Mouse (Mus musculus) kidney, adult 11 months (tissue): ENCODE data around the gene Bin2.
A peak's percentile ranks its signal among the peaks of the same experiment; 100 is the strongest.
"Not testable (repeated sequence)": the region's sequence is repeated elsewhere in the genome, so short reads cannot be mapped to it uniquely, and the experiment has no call there.

ENCODE experiments used
- DNase-seq: peaks from one replicate; pipeline ENCODE4 v3.0.0; 2022

The Bin2 gene

DNA sequence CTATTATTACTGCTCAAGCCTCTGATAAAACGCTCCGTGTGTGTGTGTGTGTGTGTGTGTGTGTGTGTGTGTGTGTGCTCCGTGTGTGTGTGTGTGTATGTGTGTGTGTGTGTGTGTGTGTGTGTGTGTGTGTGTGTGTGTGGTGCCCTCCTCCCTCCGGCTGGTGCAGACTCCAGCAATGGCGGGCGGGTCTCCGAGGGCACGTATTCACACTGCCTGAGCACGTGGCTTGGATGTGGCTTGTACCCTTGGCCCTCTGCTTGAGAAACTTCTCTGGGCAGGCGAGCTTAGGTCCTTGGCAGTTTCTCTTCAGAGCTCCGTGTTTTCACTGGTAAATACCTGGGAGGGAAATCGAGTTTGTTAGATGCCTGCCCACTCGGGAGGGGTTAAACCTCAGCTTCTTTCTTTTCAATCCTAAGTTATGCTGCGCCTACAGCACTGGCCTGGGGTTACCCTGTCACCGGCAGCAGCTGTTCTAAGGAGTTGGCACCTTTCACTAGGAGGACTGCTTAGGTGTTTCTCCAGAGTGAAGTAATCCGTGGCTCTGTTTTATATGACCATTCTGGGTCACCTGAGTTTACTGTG is 28.0 kb downstream of the Bin2 start:
- DNase-seq: no peak

DNA sequence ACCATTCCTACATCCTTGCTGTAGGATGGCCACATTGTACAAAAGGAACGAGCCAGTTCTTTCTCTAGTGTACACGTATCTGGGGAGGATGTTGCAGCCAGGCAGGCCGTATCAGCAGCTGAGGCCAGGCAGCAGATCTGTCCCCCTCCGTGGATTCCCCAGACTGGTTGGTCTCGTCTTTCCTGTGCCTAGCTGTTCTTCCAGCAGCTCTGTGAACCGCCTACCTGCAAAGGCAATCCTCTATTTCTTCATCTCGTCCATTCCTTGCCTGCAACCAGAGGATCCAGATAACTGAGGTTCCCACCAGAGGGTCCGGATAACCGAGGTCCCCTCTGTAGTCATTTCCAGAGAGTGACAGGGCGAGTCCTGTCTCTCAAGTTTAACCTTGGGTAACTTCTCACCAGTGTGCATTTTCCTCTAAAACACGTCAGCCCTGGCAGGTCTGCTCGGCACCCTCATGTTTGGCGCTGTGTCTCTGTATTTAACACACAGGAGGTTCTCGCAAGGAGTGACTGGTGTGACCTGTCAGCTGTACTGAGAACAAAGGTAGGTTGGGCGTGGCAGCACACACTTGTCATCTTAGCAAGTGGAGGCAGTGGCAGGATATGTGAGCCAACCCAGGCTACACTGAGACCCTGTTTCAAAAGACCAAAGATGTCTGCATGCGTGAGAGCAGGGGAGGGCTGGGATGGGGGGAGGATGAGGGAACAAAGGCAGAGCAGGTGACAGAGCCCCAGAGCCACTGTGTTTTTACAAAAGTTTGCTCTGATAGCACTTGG is 29.2 kb downstream of the Bin2 start:
- DNase-seq: no peak

DNA sequence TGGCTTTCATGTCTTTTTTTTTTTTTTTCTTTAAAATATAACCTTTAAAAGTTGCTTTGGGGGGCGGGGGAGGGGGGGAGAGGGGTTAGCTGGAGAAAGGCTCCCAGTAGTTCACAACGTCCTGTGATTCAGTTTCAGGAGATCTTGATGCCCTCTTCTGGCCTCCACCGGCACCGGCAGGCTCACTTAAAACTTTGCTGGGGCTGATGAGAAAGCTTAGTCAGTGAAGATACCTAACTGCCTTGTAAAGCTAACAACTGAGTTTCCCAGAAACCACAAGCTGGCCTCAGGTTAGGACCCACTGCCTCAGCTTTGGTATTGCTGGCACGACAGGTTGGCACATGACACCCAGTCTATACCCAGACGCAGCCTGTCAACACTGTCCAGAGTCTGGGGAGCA is 31.7 kb downstream of the Bin2 start:
- peak; percentile 68 for DNase-seq

DNA sequence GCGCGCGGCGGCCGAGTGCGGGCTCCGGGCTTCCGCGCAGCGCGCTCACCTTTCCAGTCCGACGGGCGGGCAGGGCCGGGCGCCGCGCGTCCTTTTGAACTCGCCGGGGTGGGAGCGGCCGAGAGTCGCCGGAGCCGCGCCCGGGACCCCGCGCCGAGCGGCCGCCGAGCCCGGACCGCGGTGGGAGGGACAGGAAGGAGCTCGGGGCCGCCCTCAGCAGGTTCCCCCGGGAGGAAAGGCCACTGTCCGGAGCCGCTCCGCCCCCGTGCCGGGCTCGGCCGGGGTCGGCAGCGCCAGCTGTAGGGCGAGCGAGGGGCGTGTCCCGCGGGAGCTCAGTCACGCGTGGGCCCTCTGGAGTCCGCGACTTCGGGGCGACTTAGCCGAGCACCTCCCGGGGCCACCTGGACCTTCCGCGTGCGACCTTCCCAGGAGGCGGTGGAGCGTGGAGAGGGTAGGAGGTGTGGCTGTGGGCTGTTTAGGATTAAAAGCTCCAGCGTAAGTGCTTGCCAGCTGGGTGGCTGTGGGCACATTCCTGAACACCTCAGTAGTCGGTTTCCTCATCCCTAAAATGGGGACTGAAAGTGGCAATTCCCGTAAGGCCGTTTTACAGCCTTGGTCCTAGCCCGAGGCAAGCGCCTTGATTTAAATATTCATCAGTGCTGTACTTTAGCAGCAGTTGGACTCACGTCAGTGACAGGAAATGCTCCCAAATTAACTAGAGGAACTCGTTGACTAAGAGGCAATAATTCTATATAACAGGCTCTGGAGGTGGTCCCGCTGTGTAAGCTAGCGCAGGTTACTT is 32.5 kb downstream of the Bin2 start, which contains the start of gene Smagp:
Smagp (minus strand) TSS at position 241 of the 802 bp plus-strand sequence.
- DNase-seq: peak; percentile 92

DNA sequence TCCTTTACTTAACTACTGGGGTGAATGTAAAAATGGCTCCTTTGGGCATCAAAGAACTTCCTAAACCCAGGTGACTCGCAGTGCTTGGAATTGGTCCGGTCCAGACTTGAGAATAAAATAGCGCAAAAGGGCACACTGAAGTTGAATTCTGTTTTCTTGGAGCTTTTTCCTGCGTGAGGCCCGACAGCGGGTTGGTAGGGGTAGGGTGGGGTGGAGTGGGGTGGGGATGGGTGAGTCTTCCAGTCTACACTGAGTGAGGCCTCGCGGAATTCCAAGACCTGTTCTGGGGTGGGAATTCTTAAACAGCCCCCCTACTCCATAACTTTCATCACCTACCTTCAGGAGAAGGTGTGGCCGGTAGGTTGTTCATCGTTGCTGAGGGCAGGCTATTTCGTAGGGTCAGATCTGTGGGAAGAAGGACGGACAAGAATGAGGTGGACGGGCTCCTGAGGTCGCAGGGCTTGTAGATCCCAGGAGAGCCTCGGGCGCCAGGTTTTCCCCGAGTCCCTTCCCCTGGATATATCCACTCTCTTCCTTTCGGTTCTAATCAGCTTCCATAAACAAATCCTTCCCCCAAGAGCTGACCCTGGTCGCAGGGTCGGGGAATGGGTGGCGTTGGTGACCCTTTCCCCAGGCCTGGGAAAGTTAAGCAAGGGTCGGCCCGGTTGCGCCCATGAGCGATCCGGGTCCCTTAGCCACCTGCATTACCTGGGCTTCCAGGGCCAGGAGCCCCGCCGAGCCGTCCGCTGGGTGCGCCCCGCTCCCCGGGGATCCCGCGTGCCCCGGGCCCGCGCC is 33.3 kb downstream of the Bin2 start:
- DNase-seq: no peak

DNA sequence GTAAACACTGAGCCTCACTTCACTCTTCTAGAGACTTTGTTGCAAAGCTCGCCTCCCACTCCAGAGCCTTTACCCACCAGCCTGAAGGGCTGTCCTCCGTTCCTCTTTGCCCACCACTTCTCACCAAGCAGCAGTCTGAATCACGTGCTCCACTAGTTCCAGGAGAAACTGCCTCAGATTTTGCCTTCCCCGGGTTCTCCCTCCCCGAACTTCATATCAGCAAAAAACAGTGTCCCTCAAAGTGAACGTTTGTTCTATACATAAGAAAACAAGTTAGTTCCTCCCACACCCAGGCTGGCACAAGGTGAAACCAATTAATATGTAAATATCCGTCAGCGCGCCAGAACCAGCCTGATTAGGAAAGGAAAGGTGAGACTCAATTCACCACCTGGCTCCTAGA is 34.1 kb downstream of the Bin2 start:
- DNase-seq: no peak

DNA sequence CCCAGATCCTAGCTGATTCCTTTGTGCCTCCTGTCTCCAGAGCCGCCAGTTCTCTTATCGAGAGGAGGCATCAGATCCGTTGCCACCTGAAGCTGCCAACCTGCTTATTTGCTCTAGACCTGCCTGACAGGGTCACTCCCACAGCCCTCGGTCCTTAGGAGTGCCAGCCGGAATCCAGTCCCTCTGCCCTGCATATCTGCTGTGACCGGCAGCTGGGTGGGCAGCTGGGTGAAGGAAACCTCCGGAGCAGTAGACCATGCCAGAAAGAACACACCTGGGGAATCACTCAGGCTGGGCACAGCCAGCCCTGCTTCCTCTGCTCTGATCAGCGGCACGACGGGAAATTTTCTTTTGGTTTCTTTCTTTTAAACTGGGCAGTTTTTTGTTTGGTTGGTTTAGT is 36.0 kb downstream of the Bin2 start:
- DNase-seq: no peak

DNA sequence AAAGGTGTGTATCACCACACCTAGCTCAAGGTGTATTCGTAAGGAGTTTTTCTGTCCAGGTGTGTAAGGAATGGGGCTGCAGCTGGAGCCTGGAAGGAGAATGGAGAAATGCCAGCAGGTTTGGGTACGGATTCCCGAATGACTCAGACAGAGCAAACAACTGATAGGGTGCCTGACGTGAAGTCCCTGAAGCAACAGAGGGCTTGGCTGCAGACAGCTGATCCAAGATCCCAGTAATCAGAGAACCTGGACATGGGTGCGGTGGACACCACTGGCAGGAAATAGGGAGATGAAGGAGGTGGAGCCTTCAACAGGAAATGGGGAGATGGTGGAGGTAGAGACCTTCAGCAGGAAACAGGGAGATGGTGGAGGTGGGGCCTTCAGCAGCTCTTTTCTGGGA is 37.0 kb downstream of the Bin2 start:
- no peak for DNase-seq

- DNase-seq: no peak
These were observed 37.7 kb downstream of the Bin2 start for GRCm38 (mm10) chr15:100631454-100632170.

GRCm38 (mm10) chr15:100630126-100630525 is 39.2 kb downstream of the Bin2 start:
- no peak for DNase-seq

DNA sequence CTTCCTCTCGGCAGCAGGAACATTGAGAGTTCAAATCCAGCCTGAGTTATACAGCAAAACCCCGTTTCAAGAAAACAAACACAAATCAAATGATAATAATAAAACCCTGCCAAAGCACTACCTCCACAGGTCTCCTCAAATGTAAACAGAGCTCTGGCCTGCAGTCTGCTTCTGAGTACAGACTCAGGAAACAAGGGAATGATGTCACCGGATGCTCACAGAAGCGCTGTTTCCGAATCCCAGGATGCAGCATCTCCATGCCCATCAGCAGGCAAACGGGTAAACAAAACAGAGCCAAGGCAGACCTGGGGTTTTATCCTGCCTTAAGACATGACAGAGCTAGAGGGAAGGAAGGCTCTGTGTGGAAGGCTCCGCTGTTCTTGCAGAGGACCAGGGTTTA is 40.6 kb downstream of the Bin2 start:
- no peak for DNase-seq

GRCm38 (mm10) chr15:100627774-100628370 is 41.5 kb downstream of the Bin2 start:
- DNase-seq: no peak

DNA sequence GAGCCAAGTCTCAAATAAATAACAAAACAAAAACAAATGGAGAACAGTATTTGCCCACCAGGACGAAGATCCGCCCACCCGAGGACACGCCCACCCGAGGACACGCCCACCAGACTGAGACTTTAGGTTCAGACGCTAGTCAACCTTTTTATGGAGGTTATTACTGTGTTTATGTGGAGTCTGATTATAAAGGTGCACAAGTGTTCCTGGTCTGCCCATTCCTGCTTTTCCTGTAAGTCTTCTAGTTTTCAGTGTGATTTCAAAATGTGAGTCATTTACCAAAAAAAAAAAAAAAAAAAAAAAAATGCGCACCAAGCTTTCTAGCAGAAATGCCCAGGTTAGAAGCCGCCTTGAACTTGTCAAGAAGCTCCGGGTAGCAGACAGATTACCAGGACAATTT is 42.1 kb downstream of the Bin2 start:
- no peak for DNase-seq

- no peak for DNase-seq
These were observed 44.9 kb downstream of the Bin2 start for GRCm38 (mm10) chr15:100624435-100624834.

DNA sequence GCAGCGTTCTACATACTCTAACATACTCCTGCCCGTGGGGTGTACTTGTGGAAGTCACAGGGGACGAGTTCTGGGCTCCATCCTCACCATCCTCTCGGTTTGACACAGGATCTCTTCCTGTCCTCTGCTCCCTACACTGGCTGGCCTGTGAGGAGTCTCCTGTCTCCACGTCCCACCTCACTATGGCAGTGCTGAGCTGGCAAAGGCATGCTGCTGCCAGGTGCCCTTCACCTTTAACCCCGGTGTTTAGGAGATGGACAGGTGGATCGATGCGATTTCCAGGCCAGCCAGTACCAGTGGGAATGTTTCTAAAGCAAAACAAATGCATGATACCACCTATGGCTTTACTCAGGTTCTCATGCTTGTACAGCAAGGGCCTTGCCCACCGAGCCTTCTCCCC is 45.6 kb downstream of the Bin2 start:
- no peak for DNase-seq

DNA sequence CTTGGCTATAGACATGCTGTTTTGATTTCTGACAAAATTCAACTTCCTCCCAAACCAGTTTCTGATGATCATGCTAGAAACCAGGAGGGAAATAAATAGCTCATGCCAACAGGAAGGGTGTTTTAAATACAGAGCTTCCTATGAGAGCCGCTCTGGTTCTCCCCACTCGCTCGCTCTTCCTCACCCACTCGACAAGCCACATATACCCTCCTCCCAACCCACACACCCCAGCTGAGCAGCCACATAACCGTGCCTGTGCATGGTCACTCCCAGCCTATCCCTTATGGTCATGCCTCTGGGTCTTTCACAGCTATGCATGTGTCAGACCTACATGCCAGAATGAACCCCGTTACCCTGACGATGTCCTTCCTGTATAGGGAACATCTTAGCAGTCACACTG is 47.2 kb downstream of the Bin2 start:
- DNase-seq: no peak

- DNase-seq: not testable (repeated sequence)
These were observed 47.7 kb downstream of the Bin2 start for GRCm38 (mm10) chr15:100621671-100622070.

DNA sequence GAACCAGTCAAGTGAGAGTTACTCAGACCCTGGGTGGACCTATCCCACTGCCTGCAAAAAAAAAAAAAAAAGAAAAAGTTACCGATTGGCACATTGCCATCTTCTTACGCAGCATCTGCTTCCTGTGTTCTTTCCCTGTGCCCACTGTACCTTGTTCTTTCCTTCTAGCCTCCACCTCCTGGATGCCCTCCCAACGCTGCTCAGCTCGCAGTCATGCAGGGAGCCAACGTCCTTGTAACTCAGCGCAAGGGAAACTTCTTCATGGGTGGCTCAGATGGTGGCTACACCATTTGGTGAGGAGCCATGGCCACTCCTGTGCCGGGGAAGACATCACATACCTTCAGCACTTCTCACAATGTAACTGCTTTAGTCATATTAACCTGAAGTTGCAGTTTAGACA is 50.2 kb downstream of the Bin2 start:
- DNase-seq: no peak

GRCm38 (mm10) chr15:100616221-100616620 is 53.1 kb downstream of the Bin2 start:
- DNase-seq: peak; percentile 64

DNA sequence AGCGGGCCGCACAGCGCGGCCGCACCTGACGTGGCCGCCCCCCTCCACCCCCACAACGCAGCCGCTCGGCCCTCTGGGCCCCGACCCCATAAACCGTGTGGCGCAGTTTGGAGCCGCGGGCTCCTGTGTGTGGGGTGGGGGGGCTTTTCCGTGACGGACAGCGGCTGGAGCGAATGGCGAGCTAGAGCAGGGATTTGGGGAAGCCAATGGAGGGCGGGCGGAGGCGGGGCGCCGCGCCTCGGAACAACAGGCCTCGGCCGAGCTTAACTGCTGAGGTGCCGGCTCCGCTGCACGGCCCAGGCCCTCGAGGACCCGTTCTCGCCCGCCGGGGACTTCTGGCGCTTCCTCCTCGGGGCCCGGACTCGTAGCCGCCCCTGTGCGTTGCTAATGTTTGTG is 53.5 kb downstream of the Bin2 start:
- DNase-seq: peak; percentile 86

DNA sequence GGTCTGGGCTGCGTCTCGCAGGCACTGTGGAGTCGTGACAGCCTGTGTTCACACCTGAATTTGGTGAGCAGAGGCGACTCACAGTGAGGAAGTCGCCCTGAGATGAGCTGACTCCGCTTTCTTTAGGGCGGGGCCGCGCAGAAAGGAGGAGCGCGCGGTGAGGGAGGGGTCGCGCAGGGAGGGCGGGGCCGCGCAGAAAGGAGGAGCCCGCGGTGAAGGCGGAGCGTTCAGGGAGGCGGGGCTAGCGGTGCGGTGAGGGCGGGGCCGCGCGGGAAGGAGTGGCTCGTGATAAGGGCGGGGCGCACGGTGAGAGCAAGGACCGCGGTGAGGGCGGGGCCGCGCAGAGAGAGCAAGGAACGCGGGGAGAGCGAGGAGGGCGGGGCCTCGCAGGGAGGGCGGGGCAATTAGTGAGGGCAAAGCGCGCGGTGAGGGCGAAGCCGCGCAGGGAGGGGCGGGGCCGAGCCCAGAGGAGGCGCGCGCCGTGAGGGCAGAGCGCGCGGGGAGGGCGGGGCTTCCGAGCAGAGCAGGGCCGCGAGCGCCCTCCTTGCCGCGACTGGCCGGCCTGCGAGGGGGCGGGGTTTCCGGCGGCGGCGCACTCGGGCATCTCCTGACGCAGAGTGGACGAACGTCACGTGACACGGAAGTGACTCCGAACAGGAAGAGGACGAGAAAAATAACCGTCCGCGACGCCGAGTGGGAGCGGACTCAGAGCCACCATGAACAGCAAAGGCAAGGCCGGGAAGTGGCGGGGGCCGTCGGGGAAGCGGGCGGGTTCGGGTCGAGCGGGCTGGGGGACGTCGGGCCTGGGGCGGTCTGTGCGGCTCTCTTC is 54.1 kb downstream of the Bin2 start, which contains the start of gene Dazap2:
Dazap2 (plus strand) TSS at position 354 of the 829 bp plus-strand sequence.
- DNase-seq: peak; percentile 98
